Mouse (Mus musculus): ENCODE measurements around the gene Khsrp. TPM values are rescaled to one million over a fixed set of nuclear protein-coding genes. Genes with fewer than 3 reads are reported as not detected.

Gene Khsrp
- total RNA-seq, 2 experiments from 2014 or later = 116 to 117 TPM

DNA sequence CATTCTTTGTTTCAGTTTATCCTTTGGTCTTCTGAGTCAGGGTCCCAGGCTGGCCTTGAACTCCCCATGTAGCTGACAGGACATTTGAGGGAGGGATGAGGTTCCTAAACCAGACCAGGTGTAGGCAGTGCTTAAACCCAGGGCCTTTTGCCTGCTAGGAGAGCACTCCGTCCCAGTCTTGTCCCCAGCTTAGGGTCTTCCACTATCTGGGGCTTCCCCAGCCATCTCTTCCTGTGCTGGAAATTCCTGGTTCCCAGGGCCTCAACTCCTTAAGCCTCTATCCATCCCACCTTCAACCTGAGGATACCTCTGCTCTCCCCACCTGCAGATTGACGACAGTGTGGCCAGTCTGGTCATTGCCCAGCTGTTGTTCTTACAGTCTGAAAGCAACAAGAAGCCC is 40.4 kb downstream of the Khsrp start:
- intact Hi-C loops (cut with DNase I) = no loop called here
- DNase-seq (ENCODE audit: low spot score in 2 of 2) = no peak

DNA sequence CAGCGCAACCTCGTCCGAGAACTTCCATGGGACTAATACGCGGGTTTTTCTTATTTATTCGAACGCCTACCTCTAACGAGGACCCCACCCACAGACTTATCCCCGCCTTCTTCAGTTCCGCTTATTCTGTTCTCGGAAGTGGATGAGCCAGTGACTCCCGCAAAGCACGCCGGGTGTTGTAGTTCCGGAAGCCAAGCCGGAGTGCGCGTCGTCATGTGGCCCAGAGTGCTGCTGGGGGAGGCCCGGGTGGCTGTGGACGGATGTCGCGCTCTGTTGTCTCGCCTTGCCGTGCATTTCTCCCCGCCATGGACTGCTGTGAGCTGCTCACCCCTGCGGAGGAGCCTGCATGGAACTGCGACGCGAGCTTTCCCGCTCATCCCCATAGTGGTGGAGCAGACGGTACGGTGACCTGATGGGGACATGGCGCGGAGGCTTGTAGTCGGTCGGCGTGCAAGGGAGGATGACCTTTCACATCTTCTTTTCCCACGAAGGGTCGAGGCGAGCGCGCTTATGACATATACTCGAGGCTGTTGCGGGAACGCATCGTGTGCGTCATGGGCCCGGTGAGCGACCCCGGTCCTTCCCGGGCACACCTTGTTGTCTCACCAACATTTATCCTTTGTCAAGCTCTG is 41.1 kb downstream of the Khsrp start, which contains the start of gene Clpp:
TSS of gene Clpp (plus strand) at position 191 of the 632 bp plus-strand sequence.
- peak; percentile 95 to 97 for DNase-seq (ENCODE audit: low spot score in 2 of 2)
- intact Hi-C loops (cut with DNase I) = no loop called here

- intact Hi-C loops (cut with DNase I) = loop anchor here (5.0 kb wide), 1 partner anchor 182 kb away; no protein-coding TSS in a partner anchor
- peak; percentile 80 to 88 for DNase-seq (ENCODE audit: low spot score in 2 of 2)
Measured at GRCm38 (mm10) chr17:56989467-56990114, 41.7 kb downstream of the Khsrp start.

DNA sequence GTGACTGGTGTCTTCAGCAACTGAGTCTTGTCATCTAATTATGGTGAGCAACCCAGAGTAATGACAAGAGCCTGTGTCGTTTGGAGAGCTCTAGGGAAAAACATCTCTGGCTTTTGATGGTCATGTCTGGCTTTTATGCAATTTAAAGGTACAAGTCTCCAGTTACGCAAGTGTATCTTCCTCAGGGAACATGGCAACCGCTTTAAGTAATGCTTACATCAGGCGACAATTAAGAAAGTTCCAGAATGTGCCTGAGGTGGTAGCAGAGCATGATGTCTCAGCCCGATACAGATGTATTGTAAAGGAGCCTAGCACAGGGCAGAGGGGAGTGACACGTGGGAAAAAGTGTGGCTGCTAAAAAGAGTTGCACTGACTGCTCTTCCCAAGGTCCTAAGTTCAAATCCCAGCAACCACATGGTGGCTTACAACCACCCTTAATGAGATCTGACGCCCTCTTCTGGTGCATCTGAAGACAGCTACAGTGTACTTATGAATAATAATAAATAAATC is 42.3 kb downstream of the Khsrp start:
- DNase-seq (ENCODE audit: low spot score in 2 of 2) = no peak
- intact Hi-C loops (cut with DNase I) = loop anchor here (5.0 kb wide), 1 partner anchor 182 kb away; no protein-coding TSS in a partner anchor

- intact Hi-C loops (cut with DNase I) = loop anchor here (5.0 kb wide), 1 partner anchor 181 kb away; no protein-coding TSS in a partner anchor
- no peak for DNase-seq (ENCODE audit: low spot score in 2 of 2)
Measured at GRCm38 (mm10) chr17:56988441-56988840, 42.9 kb downstream of the Khsrp start.

DNA sequence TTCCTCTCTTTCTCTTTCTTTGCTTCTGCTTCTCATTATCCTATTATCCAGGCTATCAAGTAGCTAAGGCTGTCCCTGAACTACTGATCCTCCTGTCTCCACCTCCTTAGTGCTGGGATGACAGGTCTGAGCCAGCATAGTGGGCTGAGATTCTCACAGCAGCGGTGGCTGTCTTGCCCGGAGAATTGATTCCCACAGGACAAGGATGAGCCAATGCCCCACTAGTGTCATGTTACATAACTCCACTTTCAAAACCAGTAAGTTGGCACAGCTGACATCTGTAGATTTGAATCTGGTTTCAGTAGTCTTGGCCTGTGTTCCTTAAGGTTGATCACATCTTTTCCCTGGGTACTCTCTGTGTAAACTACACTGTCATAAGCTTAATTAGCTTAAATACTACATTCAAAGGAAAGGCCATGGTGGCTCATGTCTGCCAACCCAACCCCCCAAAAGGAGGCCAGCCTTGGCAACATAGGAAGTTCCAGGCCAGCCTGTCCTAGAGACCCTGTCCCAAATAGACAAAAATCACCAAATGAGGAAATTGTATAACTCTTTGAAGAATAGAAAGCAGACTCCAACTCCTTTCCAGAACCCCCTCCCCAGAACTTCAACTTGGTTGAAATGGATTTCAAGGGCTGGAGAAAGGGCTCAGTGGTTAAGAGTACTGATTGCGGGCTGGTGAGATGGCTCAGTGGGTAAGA is 45.1 kb downstream of the Khsrp start:
- intact Hi-C loops (cut with DNase I) = loop anchor here (5.0 kb wide), 1 partner anchor 179 kb away; no protein-coding TSS in a partner anchor

GRCm38 (mm10) chr17:56985656-56986055 is 45.7 kb downstream of the Khsrp start:
- intact Hi-C loops (cut with DNase I) = loop anchor here (5.0 kb wide), 1 partner anchor 178 kb away; no protein-coding TSS in a partner anchor
- no peak for DNase-seq (ENCODE audit: low spot score in 2 of 2)

More for the DNA sequence above, 45.1 kb downstream of the Khsrp start:
- DNase-seq (ENCODE audit: low spot score in 2 of 2) = no peak

- intact Hi-C loops (cut with DNase I) = loop anchor here (5.0 kb wide), 1 partner anchor 178 kb away; no protein-coding TSS in a partner anchor
- no peak for DNase-seq (ENCODE audit: low spot score in 2 of 2)
Measured at GRCm38 (mm10) chr17:56984886-56985285, 46.4 kb downstream of the Khsrp start.

DNA sequence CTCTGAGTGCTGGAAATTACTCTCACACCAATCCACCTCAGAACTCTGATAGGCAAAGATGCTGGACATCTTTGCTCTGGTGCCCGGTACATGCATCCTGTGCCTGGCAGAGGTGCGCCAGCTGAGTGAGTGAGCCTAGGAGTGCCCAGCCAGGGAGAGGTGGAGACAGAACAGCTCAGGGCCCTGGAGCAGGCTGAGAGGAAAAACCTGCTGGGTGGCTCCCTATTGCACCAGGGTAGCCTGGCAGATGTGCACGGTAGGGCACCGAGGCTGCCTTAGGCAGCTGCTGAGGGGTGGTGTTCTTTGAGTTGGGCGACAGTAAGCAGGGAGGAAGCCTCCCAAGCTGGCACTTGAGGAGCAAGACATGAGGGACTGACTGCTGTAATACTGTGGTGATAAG is 49.3 kb downstream of the Khsrp start, which contains the start of gene Acer1:
TSS of gene Acer1 (minus strand) at position 114 of the 400 bp plus-strand sequence.
- intact Hi-C loops (cut with DNase I) = no loop called here
- DNase-seq (ENCODE audit: low spot score in 2 of 2) = no peak

DNA sequence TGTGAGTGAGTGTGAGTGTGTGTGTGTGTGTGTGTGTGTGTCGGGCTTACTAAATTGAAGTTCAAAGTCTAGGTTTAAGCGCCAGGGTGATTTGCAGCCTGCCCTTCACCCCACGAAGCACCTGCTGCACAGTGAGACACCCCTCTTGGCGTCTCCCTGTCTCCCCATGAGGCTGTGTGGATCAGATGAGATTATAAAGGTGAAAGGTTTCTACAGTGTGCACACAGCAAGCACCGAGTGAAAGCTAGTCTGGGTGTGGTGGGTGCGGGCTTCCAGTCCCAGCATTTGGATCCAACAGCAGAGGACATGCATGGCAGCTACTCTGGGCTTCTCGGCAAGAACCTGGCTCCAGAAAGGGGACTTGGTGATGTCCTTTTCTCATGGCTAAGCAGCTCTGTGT is 50.3 kb downstream of the Khsrp start:
- intact Hi-C loops (cut with DNase I) = no loop called here
- no peak for DNase-seq (ENCODE audit: low spot score in 2 of 2)

DNA sequence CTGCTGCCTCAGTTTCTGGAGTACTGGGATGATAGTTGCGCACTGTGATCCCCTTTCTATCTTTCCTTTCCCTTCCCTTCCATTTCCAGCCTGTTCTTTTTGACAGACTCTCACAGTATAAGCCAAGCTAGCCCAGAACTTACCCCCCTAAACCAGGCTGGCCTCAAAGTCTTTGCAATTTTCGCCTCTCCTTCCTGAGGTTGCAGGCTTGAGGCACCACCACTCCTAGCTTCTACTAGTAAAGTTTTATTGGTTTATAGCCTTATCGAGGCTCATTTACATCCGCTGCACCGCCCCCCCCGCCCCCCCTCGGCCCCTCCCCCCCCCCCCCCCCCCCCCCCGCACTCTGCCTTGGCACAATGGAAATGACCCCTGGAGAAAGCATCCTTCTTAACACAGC is 51.8 kb downstream of the Khsrp start:
- intact Hi-C loops (cut with DNase I) = no loop called here
- no peak for DNase-seq (ENCODE audit: low spot score in 2 of 2)

GRCm38 (mm10) chr17:56976531-56977390 is 54.6 kb downstream of the Khsrp start:
- intact Hi-C loops (cut with DNase I) = no loop called here
- no peak for DNase-seq (ENCODE audit: low spot score in 2 of 2)

GRCm38 (mm10) chr17:56975391-56975790 is 55.9 kb downstream of the Khsrp start:
- intact Hi-C loops (cut with DNase I) = no loop called here
- no peak for DNase-seq (ENCODE audit: low spot score in 2 of 2)

DNA sequence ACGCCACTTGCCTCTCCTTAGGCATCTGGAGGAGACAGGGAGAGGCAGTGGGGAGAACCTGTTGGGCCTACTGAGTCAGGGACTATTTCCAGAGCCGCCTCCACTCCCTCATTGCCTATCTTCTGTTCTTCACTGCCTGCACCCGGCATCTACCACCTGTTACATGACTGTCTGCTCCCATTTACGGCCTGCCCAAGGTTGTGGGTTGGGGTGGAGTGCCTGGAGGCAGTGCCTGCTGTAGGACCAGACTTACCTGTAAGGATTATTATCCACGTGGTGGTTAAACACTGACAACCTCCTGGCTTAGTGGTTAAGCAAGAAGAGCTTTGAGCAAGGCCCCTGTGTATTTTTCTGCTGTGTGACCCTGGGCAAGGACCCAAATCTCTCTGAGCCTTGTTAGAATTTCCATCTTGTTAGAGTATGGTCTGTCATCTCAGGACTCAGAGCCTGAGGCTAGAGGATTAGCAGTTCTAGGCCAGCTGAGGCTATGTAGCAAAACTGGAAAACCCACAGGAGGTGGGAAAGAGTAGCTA is 56.5 kb downstream of the Khsrp start:
- intact Hi-C loops (cut with DNase I) = no loop called here
- DNase-seq (ENCODE audit: low spot score in 2 of 2) = no peak

- intact Hi-C loops (cut with DNase I) = no loop called here
- no peak for DNase-seq (ENCODE audit: low spot score in 2 of 2)
Measured at GRCm38 (mm10) chr17:56973956-56974707, 57.2 kb downstream of the Khsrp start.

All from left cerebral cortex, postnatal 14 days (tissue).